Mouse (Mus musculus) natural killer cell, adult 2 months (primary cell): ENCODE measurements around the gene Clptm1.
"Not testable (repeated sequence)": the region's sequence is repeated elsewhere in the genome, so short reads cannot be mapped to it uniquely, and the experiment has no call there.

Experiments used
- DNase-seq, 2 experiments: peaks; one replicate each; pipeline ENCODE4 v3.0.0; 2022; ENCODE audit warnings: low spot score in 2 of 2

Gene Clptm1

GRCm38 (mm10) chr7:19609641-19610332 is 55.0 kb downstream of the Clptm1 start:
- DNase-seq: no peak

GRCm38 (mm10) chr7:19607291-19607690 is 57.5 kb downstream of the Clptm1 start:
- DNase-seq: no peak

GRCm38 (mm10) chr7:19604606-19605214 is 60.1 kb downstream of the Clptm1 start:
- DNase-seq: not testable (repeated sequence)

- DNase-seq: peak; percentile 94 to 96
Observed at GRCm38 (mm10) chr7:19603849-19604605, 60.8 kb downstream of the Clptm1 start, which contains the start of gene Clasrp. Gene Clasrp (minus strand): TSS chr7:19604486.

- DNase-seq: no peak
Observed at GRCm38 (mm10) chr7:19603055-19603454, 61.8 kb downstream of the Clptm1 start.

- no peak for DNase-seq
Observed at GRCm38 (mm10) chr7:19600562-19600961, 64.3 kb downstream of the Clptm1 start.

- no peak for DNase-seq
Observed at GRCm38 (mm10) chr7:19593061-19593730, 71.6 kb downstream of the Clptm1 start.

DNA sequence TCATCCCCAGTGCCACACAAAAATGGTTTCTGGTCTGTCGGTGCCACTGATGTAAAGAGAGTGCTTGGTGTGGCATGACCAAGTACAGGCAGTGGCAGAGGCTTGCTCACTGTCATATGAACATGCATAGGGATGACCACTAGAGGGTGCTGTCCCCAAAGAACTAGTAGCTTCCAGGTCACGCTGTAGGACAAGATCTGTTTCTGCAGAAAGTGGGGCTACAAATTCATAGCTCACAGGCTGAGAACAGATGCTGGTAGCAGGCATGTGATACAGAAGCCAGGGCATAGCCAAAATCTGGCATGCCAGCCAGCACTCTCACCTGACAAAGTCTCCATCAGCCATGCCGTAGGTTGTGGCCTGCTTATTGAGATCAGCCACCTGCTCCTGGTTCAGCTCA is 74.9 kb downstream of the Clptm1 start:
- DNase-seq: peak; percentile 67 to 82

DNA sequence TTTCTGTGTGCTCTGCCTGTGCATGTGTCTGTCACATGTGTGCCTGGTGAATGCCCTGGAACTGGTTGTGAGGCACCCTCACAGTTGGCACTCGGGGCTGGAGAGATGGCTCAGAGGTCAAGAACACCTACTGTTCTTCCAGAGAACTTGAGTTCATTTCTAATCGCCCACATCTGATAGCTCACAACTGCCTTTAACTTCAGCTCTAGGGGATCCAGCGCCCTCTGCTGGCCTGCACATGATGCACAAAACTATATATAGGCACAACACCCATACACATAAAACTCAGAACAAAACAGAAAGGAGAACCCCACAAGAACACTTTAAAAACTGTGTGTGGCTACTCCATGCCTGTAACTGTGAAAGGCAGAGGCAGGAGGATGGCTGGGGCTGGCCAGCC is 75.6 kb downstream of the Clptm1 start:
- peak; percentile 20 to 55 for DNase-seq

GRCm38 (mm10) chr7:19586269-19586668 is 78.6 kb downstream of the Clptm1 start:
- DNase-seq: no peak
